In genomic region chr14:24358295-24358951, GRCm38 (mm10) we compare ENCODE assay signal across 8 mouse cellular contexts.
DNase-seq lines count a peak whose midpoint lies in the region; ATAC-seq and TF ChIP-seq lines count a peak whose summit lies in the region.

No protein-coding gene starts in this region.

- no peak for DNase-seq in Patski (ENCODE audit: low read depth, low spot score)
- peak; percentile 17 to 26 for DNase-seq in frontal cortex, postnatal 36 days (ENCODE audit: low spot score in 2 of 2)
- peak; percentile 79 for DNase-seq in limb, embryonic 10.5 days (ENCODE audit: low spot score)
- DNase-seq in right cerebral cortex, postnatal 10 days (ENCODE audit: low spot score in 2 of 2) = peak; percentile 29 to 55
- no peak for DNase-seq in T-cell, adult 2 months (ENCODE audit: low spot score)

- TF ChIP-seq CTCF in Patski (IDR thresholded peaks at IDR 0.05) = peak; percentile 66

- 68% methylated on average over 22 of the region's 22 CpGs for WGBS in limb, embryonic 10.5 days

- H3K4me1 ChIP-seq in megakaryocyte, embryonic 14.5 days = no peaks in the 10 kb centered on the region
- peaks cover 7% of the 10 kb centered on the region; the same call in 1 of the 2 replicates for H3K4me1 ChIP-seq in limb, embryonic 10.5 days

- ATAC-seq in megakaryocyte, adult 5-6 weeks (ENCODE audit: poor library complexity, severe bottlenecking) = no peak
- ATAC-seq in Patski = no peak
- 0 out of 2 replicates have a peak, but pooled peaks have one; percentile 64 for ATAC-seq in cerebellum, adult (ENCODE audit: insufficient number of reproducible peaks, low FRiP score, low TSS enrichment)

- H3K36me3 ChIP-seq in megakaryocyte, embryonic 14.5 days (replicated peaks; ENCODE audit: low read length) = no peaks in the 10 kb centered on the region
- no peaks in the 10 kb centered on the region for H3K36me3 ChIP-seq in limb, embryonic 10.5 days

- H3K27me3 ChIP-seq in megakaryocyte, embryonic 14.5 days (replicated peaks) = peaks cover 12% of the 10 kb centered on the region
- peaks cover 41% of the 10 kb centered on the region for H3K27me3 ChIP-seq in Patski
- H3K27me3 ChIP-seq in limb, embryonic 10.5 days (ENCODE audit: low read depth, poor library complexity, severe bottlenecking) = no peaks in the 10 kb centered on the region

- H3K27ac ChIP-seq in limb, embryonic 10.5 days = no peak overlapping the region

- H3K4me3 ChIP-seq in megakaryocyte, embryonic 14.5 days (replicated peaks) = peak overlapping the region; percentile 35
- no peak overlapping the region for H3K4me3 ChIP-seq in limb, embryonic 10.5 days

- POLR2A ChIA-PET in Patski (lab: Charles Lee) = no interaction called here

- no peaks in the 10 kb centered on the region for H3K9me3 ChIP-seq in megakaryocyte, embryonic 14.5 days
- no peaks in the 10 kb centered on the region for H3K9me3 ChIP-seq in limb, embryonic 10.5 days (replicated peaks)

- CTCF ChIA-PET in Patski (lab: Charles Lee) = interaction anchor here (0.9 to 1.1 kb wide), 3 partner anchors 10 to 60 kb away, joined by 3 to 4 read pairs (median 3); no protein-coding TSS in a partner anchor

- in situ Hi-C loops in Patski (cut with MboI; ENCODE audit: low pct_unique_long_range_greater_than_20kb) = no loop called here

Comparison
In these comparisons a context has a peak if more than half of its experiments do, and no peak if none do; other contexts are left out.
1. DNase-seq: peak in frontal cortex, postnatal 36 days (2 of 2), limb, embryonic 10.5 days (single experiment) and right cerebral cortex, postnatal 10 days (2 of 2); none in Patski (single experiment) and T-cell, adult 2 months (single experiment).